Mouse (Mus musculus) thymus, adult 2 months (tissue): ENCODE measurements around the gene Clstn3.

Experiments used
- CTCF ChIP-seq: fragments of 200-500 bp; IDR thresholded peaks from 2 replicates; pipeline ENCODE4 v1.5.1; 2012; ENCODE audit warnings: mild to moderate bottlenecking, control low read depth, low read length, moderate library complexity, borderline replicate concordance; ENCODE audit not compliant: control insufficient read depth, poor library complexity, insufficient read depth; ENCODE audit errors: extremely low read depth
- POLR2A ChIP-seq: fragments of 200-500 bp; IDR thresholded peaks from 2 replicates; pipeline ENCODE4 v1.6.1; 2012; ENCODE audit warnings: mild to moderate bottlenecking, low read length, control low read depth, moderate library complexity; ENCODE audit not compliant: control insufficient read depth, poor library complexity, insufficient read depth; ENCODE audit errors: extremely low read depth

GRCm38 (mm10) chr6:124459388-124459787 lies 5.2 kb downstream of the Clstn3 start:
- TF ChIP-seq CTCF (no peak), POLR2A (no peak)
